Mouse (Mus musculus) C2C12 (cell line): Measurements from ENCODE around the gene Ndufa4l2.

Experiments
- CEBPB ChIP-seq: IDR thresholded peaks from one replicate; pipeline ENCODE4 v1.6.1; 2011; ENCODE audit warnings: low read depth, mild to moderate bottlenecking, control low read depth, moderate library complexity
- CTCF ChIP-seq: IDR thresholded peaks from one replicate; pipeline ENCODE4 v1.5.1; 2011; ENCODE audit not compliant: control insufficient read depth, insufficient read depth, insufficient read length
- MAX ChIP-seq: IDR thresholded peaks from one replicate; pipeline ENCODE4 v1.6.1; 2011; ENCODE audit warnings: mild to moderate bottlenecking, control low read depth
- MYOD1 ChIP-seq: IDR thresholded peaks from one replicate; pipeline ENCODE4 v1.6.1; 2011; ENCODE audit warnings: low read depth; ENCODE audit not compliant: control insufficient read depth, insufficient read length
- USF1 ChIP-seq: IDR thresholded peaks from one replicate; pipeline ENCODE4 v1.6.1; 2011; ENCODE audit warnings: low read depth, mild to moderate bottlenecking, control low read depth, moderate library complexity

DNA sequence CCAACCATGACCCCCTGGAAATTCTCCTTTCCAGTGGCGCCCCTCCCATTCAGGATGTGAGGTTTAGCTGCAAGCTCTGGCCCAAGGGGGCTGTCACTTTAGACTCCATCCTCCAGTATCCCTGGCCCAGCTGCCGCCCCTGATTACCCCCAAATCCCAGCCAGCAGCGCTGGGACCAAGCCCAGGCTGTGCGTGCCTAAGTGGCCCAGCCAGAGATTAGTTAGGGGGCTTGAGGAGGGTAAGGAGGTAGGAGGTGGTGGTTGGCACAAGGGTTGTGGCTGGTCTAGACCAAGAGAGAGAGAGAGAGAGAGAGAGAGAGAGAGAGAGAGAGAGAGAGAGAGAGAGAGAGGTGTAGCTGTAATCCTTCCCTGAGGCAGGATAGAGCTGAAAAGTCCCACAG lies 16.8 kb downstream of the Ndufa4l2 start:
- TF ChIP-seq CTCF = no peak
- TF ChIP-seq CEBPB = no peak
- no peak for TF ChIP-seq MYOD1
- no peak for TF ChIP-seq USF1
- no peak for TF ChIP-seq MAX
